ENCODE assay signal across 8 mouse cellular contexts in the genomic region with DNA sequence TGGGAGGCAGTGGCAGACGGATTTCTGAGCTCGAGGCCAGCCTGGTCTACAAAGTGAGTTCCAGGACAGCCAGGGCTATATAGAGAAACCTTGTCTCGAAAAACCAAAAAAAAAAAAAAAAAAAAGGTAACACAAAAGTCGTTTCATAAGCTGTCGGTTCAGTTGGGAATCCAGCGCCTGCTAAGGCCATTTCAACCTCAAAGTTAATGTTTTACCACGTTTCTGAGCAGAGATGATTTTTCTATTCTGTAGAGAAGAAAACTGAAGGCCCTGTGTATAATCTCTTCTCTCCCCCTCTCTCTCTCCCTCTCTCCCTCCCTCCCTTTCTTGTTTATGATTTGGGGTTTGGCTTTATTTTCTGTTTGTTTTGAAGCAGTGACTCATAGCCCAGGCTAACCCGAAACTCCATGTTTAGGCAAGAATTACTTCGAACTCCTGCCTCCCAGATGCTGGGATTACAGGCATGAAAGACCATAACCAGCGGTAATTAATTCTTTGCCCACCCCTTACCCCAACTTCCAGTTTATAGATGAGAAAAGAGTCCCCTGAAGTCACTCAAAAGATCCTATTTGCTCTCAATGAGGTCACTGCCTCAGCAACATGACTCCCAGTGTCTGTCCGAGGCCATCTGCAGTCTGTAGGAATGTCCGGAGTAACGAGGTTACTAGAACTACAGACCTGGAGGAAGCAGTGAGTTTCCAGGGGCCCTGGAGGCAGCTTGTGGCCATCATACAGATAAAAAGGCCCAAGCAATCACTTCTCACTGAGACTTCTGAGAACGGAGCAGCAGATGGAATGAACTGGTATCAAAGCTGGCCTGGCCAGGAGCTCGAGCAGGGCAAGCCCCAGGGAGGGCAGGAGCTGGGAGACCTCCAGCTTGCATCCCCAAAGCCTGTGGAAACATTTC. TPM values are rescaled to one million over a fixed set of nuclear protein-coding genes. Genes with fewer than 3 reads are reported as not detected.
DNase-seq lines count a peak whose midpoint lies in the region; ATAC-seq and TF ChIP-seq lines count a peak whose summit lies in the region.

No protein-coding gene starts in this region.

- no peak for TF ChIP-seq POLR2A in CH12.LX (IDR thresholded peaks at IDR 0.05; ENCODE audit: low read depth, low read length)

- peak overlapping the region; percentile 39 for H3K4me2 ChIP-seq in CH12.LX (ENCODE audit: insufficient read depth, low read depth, poor library complexity, severe bottlenecking)
- H3K4me2 ChIP-seq in forebrain, embryonic 16.5 days (ENCODE audit: low read length): peak overlapping the region; percentile 90
- H3K4me2 ChIP-seq in liver, postnatal 0 days (ENCODE audit: low read depth, low read length): peak overlapping the region; percentile 82

- H3K36me3 ChIP-seq in CH12.LX (replicated peaks in 1 of 2; ENCODE audit: control insufficient read depth in 1 of 2, insufficient read depth in 1 of 2, low read length in 1 of 2): peaks cover 16 to 20% of the 10 kb centered on the region in 2 experiments
- H3K36me3 ChIP-seq in forebrain, embryonic 16.5 days (ENCODE audit: control insufficient read depth, insufficient read depth): no peaks in the 10 kb centered on the region
- H3K36me3 ChIP-seq in liver, postnatal 0 days (replicated peaks; ENCODE audit: insufficient read depth, low read length): peaks cover 13% of the 10 kb centered on the region

- TF ChIP-seq RAD21 in CH12.LX (IDR thresholded peaks at IDR 0.05; ENCODE audit: low read depth, low read length): no peak

- peak overlapping the region; percentile 54; the same call in 1 of the 2 replicates for H3K27ac ChIP-seq in CH12.LX (ENCODE audit: insufficient read depth, low read depth)
- H3K27ac ChIP-seq in forebrain, embryonic 16.5 days (ENCODE audit: low read length): no peak overlapping the region; the same call in 1 of the 2 replicates
- H3K27ac ChIP-seq in liver, postnatal 0 days (ENCODE audit: low read depth): peak overlapping the region; percentile 99

- WGBS in forebrain, embryonic 16.5 days: 40% methylated on average over 15 of the region's 15 CpGs
- WGBS in liver, postnatal 0 days (ENCODE audit: insufficient replicate concordance): 41% methylated on average over 14 of the region's 15 CpGs

- in situ Hi-C loops in CH12.LX (cut with MboI; ENCODE audit: low pct_ligation_motif_present, low pct_unique_long_range_greater_than_20kb, low sequenced_read_pairs): loop anchor here (5.0 kb wide), 1 partner anchor 87 kb away; no protein-coding TSS in a partner anchor

- peak overlapping the region; percentile 57; the same call in 1 of the 2 replicates for H3K9ac ChIP-seq in CH12.LX (ENCODE audit: insufficient read depth, low read depth)
- 0 out of 2 replicates have a peak overlapping the region, but pooled peaks have one; percentile 9 for H3K9ac ChIP-seq in forebrain, embryonic 16.5 days (replicated peaks; ENCODE audit: low read depth, low read length)
- peak overlapping the region; percentile 56 for H3K9ac ChIP-seq in liver, postnatal 0 days (replicated peaks)

- peak; percentile 86 for DNase-seq in heart, adult 11 months
- DNase-seq in heart, postnatal 10 days: no peak
- no peak for DNase-seq in CH12.LX (ENCODE audit: extremely low read depth)
- peak; percentile 21 for DNase-seq in liver, postnatal 0 days
- DNase-seq in gastrocnemius, postnatal 14 days: no peak
- no peak for DNase-seq in thymus, postnatal 36 days
- DNase-seq in spleen, postnatal 10 days (ENCODE audit: low spot score in 2 of 2): no peak

- TF ChIP-seq CTCF in CH12.LX (conservative IDR thresholded peaks at IDR 0.05 in 1 of 2, IDR thresholded peaks at IDR 0.05 in 1 of 2; ENCODE audit: low read depth in 2 of 2, low read length in 2 of 2): no peak
- TF ChIP-seq CTCF in liver, postnatal 0 days (IDR thresholded peaks at IDR 0.05; ENCODE audit: low read depth): no peak

- no peaks in the 10 kb centered on the region for H3K9me3 ChIP-seq in CH12.LX (replicated peaks; ENCODE audit: low read length)
- H3K9me3 ChIP-seq in forebrain, embryonic 16.5 days (ENCODE audit: control insufficient read depth, low read length): no peaks in the 10 kb centered on the region
- no peaks in the 10 kb centered on the region for H3K9me3 ChIP-seq in liver, postnatal 0 days (ENCODE audit: low read length)

- H3K4me1 ChIP-seq in CH12.LX (ENCODE audit: control insufficient read depth in 1 of 2, insufficient read depth in 2 of 2): peaks cover 10 to 40% of the 10 kb centered on the region in 2 experiments
- peaks cover 31% of the 10 kb centered on the region for H3K4me1 ChIP-seq in forebrain, embryonic 16.5 days (replicated peaks; ENCODE audit: control insufficient read depth, insufficient read depth, low read length)
- H3K4me1 ChIP-seq in liver, postnatal 0 days (ENCODE audit: insufficient read depth): peaks cover 35% of the 10 kb centered on the region

- no peak for TF ChIP-seq EP300 in CH12.LX (IDR thresholded peaks at IDR 0.05; ENCODE audit: low read length)
- TF ChIP-seq EP300 in liver, postnatal 0 days (IDR thresholded peaks at IDR 0.05; ENCODE audit: low read depth): no peak

- dilution Hi-C loops in CH12.LX (cut with MboI; ENCODE audit: extremely low pct_ligation_motif_present, extremely low pct_unique_long_range_greater_than_20kb, low sequenced_read_pairs): loop anchor here (25.0 kb wide), 1 partner anchor 97 kb away; the partner anchor contains the start of gene Ubtf

- H3K4me3 ChIP-seq in CH12.LX (replicated peaks in 1 of 3; ENCODE audit: low read depth in 2 of 3, low read length in 2 of 3, poor library complexity in 1 of 3): peak overlapping the region; percentile 14 to 63 (median 39)
- H3K4me3 ChIP-seq in forebrain, embryonic 16.5 days (replicated peaks; ENCODE audit: low read length): peak overlapping the region; percentile 56
- H3K4me3 ChIP-seq in liver, postnatal 0 days (ENCODE audit: low read depth, low read length): peak overlapping the region; percentile 99

- intact Hi-C loops in heart, postnatal 10 days (cut with DNase I): no loop called here
- intact Hi-C loops in gastrocnemius, postnatal 14 days (cut with DNase I; ENCODE audit: low total_unique reads): no loop called here

- peaks cover 12% of the 10 kb centered on the region for H3K79me2 ChIP-seq in CH12.LX (replicated peaks; ENCODE audit: control insufficient read depth, extremely low read depth, insufficient read depth, poor library complexity, severe bottlenecking)

- no peak for ATAC-seq in forebrain, embryonic 16.5 days
- ATAC-seq in liver, postnatal 0 days: no peak

- H3K27me3 ChIP-seq in CH12.LX (replicated peaks): no peaks in the 10 kb centered on the region
- H3K27me3 ChIP-seq in forebrain, embryonic 16.5 days (replicated peaks; ENCODE audit: control insufficient read depth, insufficient read depth, low read length): no peaks in the 10 kb centered on the region
- no peaks in the 10 kb centered on the region for H3K27me3 ChIP-seq in liver, postnatal 0 days (ENCODE audit: insufficient read depth, low read length)

TF ChIP-seq in CH12.LX, 34 proteins besides CTCF, POLR2A, EP300 and RAD21:
- peak; percentile 50; the same call in 1 of the 2 replicates for TF ChIP-seq ZNF384 (IDR thresholded peaks at IDR 0.05; ENCODE audit: low read depth, low read length)
- TF ChIP-seq HCFC1 (IDR thresholded peaks at IDR 0.05; ENCODE audit: low read depth, low read length): no peak
- TF ChIP-seq SIN3A (IDR thresholded peaks at IDR 0.05; ENCODE audit: low read length): no peak
- no peak for TF ChIP-seq ETS1 (conservative IDR thresholded peaks at IDR 0.05; ENCODE audit: low read depth, low read length)

RNA-seq across cellular contexts. Expression of gene Slc25a39, which starts 1.4 kb away (rescaled TPM):
- 100 to 1,000 TPM; 155 to 156 TPM for total RNA-seq in heart, postnatal 10 days (2021)
- 169 and 199 TPM in 2 replicates for total RNA-seq in CH12.LX (2012; rRNA removed)
- 108 and 112 TPM in 2 replicates for total RNA-seq in CH12.LX (2014; rRNA removed)
- 198 and 226 TPM in 2 replicates for polyA plus RNA-seq in CH12.LX (2012; ENCODE audit: insufficient read length, low read depth)
- 134 and 143 TPM in 2 replicates for polyA plus RNA-seq in forebrain, embryonic 16.5 days (2015; fragmentation: Nextera tagmentation; extraction: Ambion mirVana)
- polyA plus RNA-seq in liver, postnatal 0 days (2015; fragmentation: Nextera tagmentation; extraction: Ambion mirVana): 510 and 522 TPM in 2 replicates
- 10 to 100 TPM; 46.6 to 48.9 TPM for total RNA-seq in gastrocnemius, postnatal 14 days (2021)

RNA-seq across cellular contexts. Expression of gene Rundc3a, which starts 15.9 kb away (rescaled TPM):
- total RNA-seq in heart, postnatal 10 days (2021): under 1 TPM; 0.29 to 0.32 TPM
- total RNA-seq in CH12.LX (2012; rRNA removed): 9.0 and 16.3 TPM in 2 replicates
- total RNA-seq in CH12.LX (2014; rRNA removed): 1.3 and 1.4 TPM in 2 replicates
- polyA plus RNA-seq in CH12.LX (2012; ENCODE audit: insufficient read length, low read depth): 3.3 and 4.8 TPM in 2 replicates
- 129 and 156 TPM in 2 replicates for polyA plus RNA-seq in forebrain, embryonic 16.5 days (2015; fragmentation: Nextera tagmentation; extraction: Ambion mirVana)
- polyA plus RNA-seq in liver, postnatal 0 days (2015; fragmentation: Nextera tagmentation; extraction: Ambion mirVana): 1.8 and 2.4 TPM in 2 replicates
- total RNA-seq in gastrocnemius, postnatal 14 days (2021): under 1 TPM; 0.66 to 0.90 TPM

RNA-seq across cellular contexts. Expression of gene Grn, which starts 21.0 kb away (rescaled TPM):
- total RNA-seq in heart, postnatal 10 days (2021): 100 to 1,000 TPM; 189 to 192 TPM
- total RNA-seq in CH12.LX (2012; rRNA removed) (106 and 165 TPM in 2 replicates), CH12.LX (2014; rRNA removed) (63.7 and 80.6 TPM in 2 replicates)
- polyA plus RNA-seq in CH12.LX (2012; ENCODE audit: insufficient read length, low read depth): 420 and 453 TPM in 2 replicates
- 68.0 and 72.8 TPM in 2 replicates for polyA plus RNA-seq in forebrain, embryonic 16.5 days (2015; fragmentation: Nextera tagmentation; extraction: Ambion mirVana)
- 156 and 161 TPM in 2 replicates for polyA plus RNA-seq in liver, postnatal 0 days (2015; fragmentation: Nextera tagmentation; extraction: Ambion mirVana)
- total RNA-seq in gastrocnemius, postnatal 14 days (2021): 10 to 100 TPM; 57.2 to 63.7 TPM

RNA-seq across cellular contexts. Expression of gene Fam171a2, which starts 38.3 kb away (rescaled TPM):
- 10 to 100 TPM; 20.0 to 23.8 TPM for total RNA-seq in heart, postnatal 10 days (2021)
- total RNA-seq in CH12.LX (2012; rRNA removed) (not detected in 2 replicates), CH12.LX (2014; rRNA removed) (not detected in 2 replicates)
- polyA plus RNA-seq in CH12.LX (2012; ENCODE audit: insufficient read length, low read depth): not detected in 2 replicates
- polyA plus RNA-seq in forebrain, embryonic 16.5 days (2015; fragmentation: Nextera tagmentation; extraction: Ambion mirVana): 16.1 and 17.8 TPM in 2 replicates
- polyA plus RNA-seq in liver, postnatal 0 days (2015; fragmentation: Nextera tagmentation; extraction: Ambion mirVana): 0.23 and 0.72 TPM in 2 replicates
- total RNA-seq in gastrocnemius, postnatal 14 days (2021): 1 to 10 TPM; 6.2 to 7.3 TPM

RNA-seq across cellular contexts. Expression of gene Slc4a1, which starts 43.1 kb away (rescaled TPM):
- 10 to 100 TPM in 1 of 2 experiments, 1 to 10 TPM in 1; 3.5 to 13.0 TPM for total RNA-seq in heart, postnatal 10 days (2021)
- total RNA-seq in CH12.LX (2012; rRNA removed): 0.08 TPM in 1 of 2 replicates, not detected in the other
- total RNA-seq in CH12.LX (2014; rRNA removed): 0.04 TPM in 1 of 2 replicates, not detected in the other
- polyA plus RNA-seq in CH12.LX (2012; ENCODE audit: insufficient read length, low read depth): not detected in 2 replicates
- 2.0 and 2.9 TPM in 2 replicates for polyA plus RNA-seq in forebrain, embryonic 16.5 days (2015; fragmentation: Nextera tagmentation; extraction: Ambion mirVana)
- 311 and 329 TPM in 2 replicates for polyA plus RNA-seq in liver, postnatal 0 days (2015; fragmentation: Nextera tagmentation; extraction: Ambion mirVana)
- 1 to 10 TPM in 1 of 2 experiments, under 1 TPM in 1; 0.59 to 1.5 TPM for total RNA-seq in gastrocnemius, postnatal 14 days (2021)

Comparison
In these comparisons a context has a peak if more than half of its experiments do, and no peak if none do; other contexts are left out.
1. DNase-seq: peak in heart, adult 11 months (single experiment) and liver, postnatal 0 days (single experiment); none in heart, postnatal 10 days (0 of 2), CH12.LX (single experiment), gastrocnemius, postnatal 14 days (single experiment), thymus, postnatal 36 days (0 of 2) and spleen, postnatal 10 days (0 of 2).
2. H3K4me2 ChIP-seq: peak in every context shown above with its lines; median percentile 90 in forebrain, embryonic 16.5 days; 82 in liver, postnatal 0 days; 39 in CH12.LX.
3. H3K4me3 ChIP-seq: peak in every context shown above with its lines; median percentile 99 in liver, postnatal 0 days; 56 in forebrain, embryonic 16.5 days; 39 in CH12.LX.
4. Peak in every context shown above with its lines, with median percentiles within 50 percentile points of each other: H3K9ac ChIP-seq.